Mouse (Mus musculus) spleen, adult 2 months (tissue): Measurements from ENCODE around the gene Lrfn2.

Experiments used
- CTCF ChIP-seq: fragments of 200-500 bp; IDR thresholded peaks from 2 replicates; pipeline ENCODE4 v1.5.1; 2011; ENCODE audit warnings: mild to moderate bottlenecking, inconsistent platforms; ENCODE audit not compliant: insufficient read depth, insufficient read length, insufficient replicate concordance; ENCODE audit errors: extremely low read depth
- POLR2A ChIP-seq: fragments of 200-500 bp; IDR thresholded peaks from 2 replicates; pipeline ENCODE4 v1.6.1; 2011; ENCODE audit warnings: low read depth, low read length, inconsistent platforms

DNA sequence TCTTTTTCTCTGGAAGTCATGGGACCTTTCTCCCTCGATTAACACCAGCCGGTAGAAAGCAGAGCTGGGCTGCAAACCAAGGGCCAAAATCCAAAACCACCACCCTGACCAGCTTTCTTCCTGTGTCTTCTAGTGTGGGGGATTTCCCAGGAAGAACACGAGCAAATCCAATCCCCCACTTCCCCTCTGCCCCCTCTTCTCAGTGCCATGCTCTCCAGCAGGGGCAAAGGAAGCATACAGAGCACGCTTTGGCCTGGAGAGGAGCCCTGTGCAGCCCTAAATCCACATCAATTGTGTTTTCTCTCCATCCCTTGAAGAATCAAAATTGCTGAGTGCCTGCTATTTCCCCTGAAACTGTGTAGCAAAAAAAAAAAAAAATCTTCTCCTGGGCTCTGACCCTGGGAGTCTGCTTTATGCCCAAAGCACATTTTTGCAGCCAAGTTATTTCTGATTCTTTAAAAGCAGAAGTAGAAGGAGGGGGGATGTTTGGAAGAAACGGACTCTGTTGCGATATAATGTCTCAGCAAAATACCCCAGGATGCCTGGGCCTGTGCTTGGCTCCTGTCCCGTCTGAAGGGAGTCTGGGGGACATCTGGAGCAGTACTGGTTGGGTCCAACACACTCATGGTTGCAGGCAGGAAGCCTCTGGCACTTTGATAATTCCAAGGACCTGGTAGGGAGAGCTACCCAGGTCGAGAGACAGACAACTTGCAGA lies 86.8 kb downstream of the Lrfn2 start:
- TF ChIP-seq CTCF (no peak), POLR2A (no peak)
